Mouse (Mus musculus): Measurements from ENCODE around the gene Gprasp2. TPM values are rescaled to one million over a fixed set of nuclear protein-coding genes. Genes with fewer than 3 reads are reported as not detected.
"Not testable (repeated sequence)": the region's sequence is repeated elsewhere in the genome, so short reads cannot be mapped to it uniquely, and the experiment has no call there.

The Gprasp2 gene
- polyA plus RNA-seq (2016; fragmentation: Nextera tagmentation; extraction: Ambion mirVana) = 80.3 and 94.1 TPM in 2 replicates

- H3K27me3 ChIP-seq, H3K36me3 ChIP-seq, H3K9me3 ChIP-seq, H3K4me1 ChIP-seq: not testable (repeated sequence)
- peak within 1 kb of the TSS; percentile 58; the same call in 1 of the 2 replicates for H3K27ac ChIP-seq (replicated peaks)
- WGBS = 29% methylated on average over 29 of the region's 32 CpGs
- peak within 1 kb of the TSS; percentile 64 for H3K9ac ChIP-seq (replicated peaks)
- peak within 1 kb of the TSS; percentile 68 for H3K4me2 ChIP-seq (replicated peaks)
- H3K4me3 ChIP-seq = peak within 1 kb of the TSS; percentile 52
- peak; percentile 92 for ATAC-seq (ENCODE audit: low FRiP score, low read depth)
Measured at GRCm38 (mm10) chrX:135838521-135839360, at the start of gene Gprasp2. Gene Gprasp2, plus strand, starts transcription at chrX:135839034.

- Histone ChIP-seq H3K4me2 (replicated peaks) (no peak overlapping the region), H3K9ac (replicated peaks) (no peak overlapping the region), H3K36me3 (no peaks in the 10 kb centered on the region), H3K27ac (replicated peaks) (no peak overlapping the region), H3K27me3 (no peaks in the 10 kb centered on the region), H3K9me3 (no peaks in the 10 kb centered on the region), H3K4me1 (no peaks in the 10 kb centered on the region), H3K4me3 (no peak overlapping the region)
- no peak for ATAC-seq (ENCODE audit: low FRiP score, low read depth)
Measured at GRCm38 (mm10) chrX:135791536-135791935, 47.3 kb upstream of the Gprasp2 start.

GRCm38 (mm10) chrX:135792326-135792725 is 46.5 kb upstream of the Gprasp2 start:
- Histone ChIP-seq H3K36me3 (no peaks in the 10 kb centered on the region), H3K27ac (replicated peaks) (no peak overlapping the region), H3K4me2 (replicated peaks) (no peak overlapping the region), H3K9me3 (no peaks in the 10 kb centered on the region), H3K9ac (replicated peaks) (no peak overlapping the region), H3K27me3 (no peaks in the 10 kb centered on the region), H3K4me1 (no peaks in the 10 kb centered on the region), H3K4me3 (no peak overlapping the region)
- WGBS = 82% methylated on average over 6 of the region's 6 CpGs
- ATAC-seq (ENCODE audit: low FRiP score, low read depth) = no peak

- H3K36me3 ChIP-seq = peaks cover 19% of the 10 kb centered on the region; the same call in 1 of the 2 replicates
- H3K9me3 ChIP-seq, H3K27me3 ChIP-seq, H3K4me1 ChIP-seq: not testable (repeated sequence)
- WGBS = 25% methylated on average over 25 of the region's 27 CpGs
- H3K27ac ChIP-seq (replicated peaks) = peak overlapping the region; percentile 72
- peak overlapping the region; percentile 63 for H3K4me2 ChIP-seq (replicated peaks)
- peak; percentile 92 for ATAC-seq (ENCODE audit: low FRiP score, low read depth)
- peak overlapping the region; percentile 71 for H3K9ac ChIP-seq (replicated peaks)
- peak overlapping the region; percentile 58 for H3K4me3 ChIP-seq
Measured at GRCm38 (mm10) chrX:135795591-135796304, 43.1 kb upstream of the Gprasp2 start.

- 21% methylated on average over 25 of the region's 26 CpGs for WGBS
- peak overlapping the region; percentile 72 for H3K27ac ChIP-seq (replicated peaks)
Measured at GRCm38 (mm10) chrX:135796305-135797211, 42.3 kb upstream of the Gprasp2 start.

GRCm38 (mm10) chrX:135797212-135797644 is 41.6 kb upstream of the Gprasp2 start, which contains the start of gene Bhlhb9:
Gene Bhlhb9, plus strand, starts transcription at chrX:135797594.
- WGBS = 13% methylated on average over 4 of the region's 5 CpGs
- peak within 1 kb of the TSS; percentile 72 for H3K27ac ChIP-seq (replicated peaks)

More at GRCm38 (mm10) chrX:135796305-135797211, 42.3 kb upstream of the Gprasp2 start:
- H3K9me3 ChIP-seq, H3K4me1 ChIP-seq, H3K27me3 ChIP-seq: not testable (repeated sequence)
- peak overlapping the region; percentile 71 for H3K9ac ChIP-seq (replicated peaks)
- peaks cover 22% of the 10 kb centered on the region; the same call in 1 of the 2 replicates for H3K36me3 ChIP-seq
- H3K4me2 ChIP-seq (replicated peaks) = peak overlapping the region; percentile 63
- H3K4me3 ChIP-seq = peak overlapping the region; percentile 58
- peak; percentile 76 for ATAC-seq (ENCODE audit: low FRiP score, low read depth)

GRCm38 (mm10) chrX:135804149-135804548 is 34.7 kb upstream of the Gprasp2 start:
- Histone ChIP-seq H3K9me3 (no peaks in the 10 kb centered on the region), H3K27me3 (no peaks in the 10 kb centered on the region), H3K4me2 (replicated peaks) (no peak overlapping the region), H3K9ac (replicated peaks) (no peak overlapping the region), H3K4me3 (no peak overlapping the region), H3K27ac (replicated peaks) (no peak overlapping the region), H3K36me3 (peaks cover 18% of the 10 kb centered on the region; the same call in 1 of the 2 replicates), H3K4me1 (no peaks in the 10 kb centered on the region)
- 91% methylated on average over 3 of the region's 3 CpGs for WGBS
- ATAC-seq (ENCODE audit: low FRiP score, low read depth) = no peak

More at GRCm38 (mm10) chrX:135797212-135797644, 41.6 kb upstream of the Gprasp2 start, which contains the start of gene Bhlhb9:
- not testable (repeated sequence) for H3K9me3 ChIP-seq, H3K27me3 ChIP-seq, H3K4me1 ChIP-seq
- H3K9ac ChIP-seq (replicated peaks) = peak within 1 kb of the TSS; percentile 71
- H3K4me3 ChIP-seq = peak within 1 kb of the TSS; percentile 58
- peak within 1 kb of the TSS; percentile 63 for H3K4me2 ChIP-seq (replicated peaks)
- ATAC-seq (ENCODE audit: low FRiP score, low read depth) = 0 out of 2 replicates have a peak, but pooled peaks have one; percentile 1
- peaks cover 22% of the 10 kb centered on the region; the same call in 1 of the 2 replicates for H3K36me3 ChIP-seq

GRCm38 (mm10) chrX:135805780-135806179 is 33.1 kb upstream of the Gprasp2 start:
- no peak overlapping the region for H3K4me3 ChIP-seq
- H3K9ac ChIP-seq (replicated peaks) = no peak overlapping the region
- H3K27me3 ChIP-seq = no peaks in the 10 kb centered on the region
- H3K27ac ChIP-seq (replicated peaks) = no peak overlapping the region
- H3K4me2 ChIP-seq (replicated peaks) = no peak overlapping the region
- no peak for ATAC-seq (ENCODE audit: low FRiP score, low read depth)
- no peaks in the 10 kb centered on the region for H3K4me1 ChIP-seq
- H3K9me3 ChIP-seq = no peaks in the 10 kb centered on the region
- peaks cover 3% of the 10 kb centered on the region; the same call in 1 of the 2 replicates for H3K36me3 ChIP-seq
- WGBS = 0% methylated on average over 1 of the region's 1 CpGs

- not testable (repeated sequence) for H3K4me2 ChIP-seq (replicated peaks); H3K36me3 ChIP-seq; H3K4me1 ChIP-seq; H3K9ac ChIP-seq (replicated peaks); H3K4me3 ChIP-seq; H3K27me3 ChIP-seq; H3K9me3 ChIP-seq; ATAC-seq (ENCODE audit: low FRiP score, low read depth); H3K27ac ChIP-seq (replicated peaks)
- WGBS = 55% methylated on average over 1 of the region's 1 CpGs
Measured at GRCm38 (mm10) chrX:135835896-135836295, 2.9 kb upstream of the Gprasp2 start.

GRCm38 (mm10) chrX:135837896-135838295 is 938 bp upstream of the Gprasp2 start:
- H3K27ac ChIP-seq (replicated peaks) = no peak overlapping the region
- H3K4me1 ChIP-seq = no peaks in the 10 kb centered on the region
- H3K9ac ChIP-seq (replicated peaks) = no peak overlapping the region
- ATAC-seq (ENCODE audit: low FRiP score, low read depth) = no peak
- H3K4me3 ChIP-seq = no peak overlapping the region
- WGBS = 85% methylated on average over 2 of the region's 2 CpGs
- peaks cover 8% of the 10 kb centered on the region; the same call in 1 of the 2 replicates for H3K36me3 ChIP-seq
- H3K9me3 ChIP-seq = no peaks in the 10 kb centered on the region
- no peaks in the 10 kb centered on the region for H3K27me3 ChIP-seq
- peak overlapping the region; percentile 68; the same call in 1 of the 2 replicates for H3K4me2 ChIP-seq (replicated peaks)

Data from midbrain, embryonic 12.5 days (tissue).